Mouse (Mus musculus): ENCODE results near the gene Dennd1c.

GRCm38 (mm10) chr17:57041554-57041953 is 36.8 kb downstream of the Dennd1c start, which contains the start of gene Slc25a41:
- TF ChIP-seq CTCF (IDR thresholded peaks at IDR 0.05 in 2 of 3, conservative IDR thresholded peaks at IDR 0.05 in 1 of 3; ENCODE audit: control insufficient read depth in 1 of 3, insufficient read depth in 1 of 3, low read depth in 2 of 3, low read length in 3 of 3, poor library complexity in 1 of 3, severe bottlenecking in 1 of 3) (no peak), MEF2A (IDR thresholded peaks at IDR 0.05; ENCODE audit: extremely low read depth, insufficient replicate concordance, low read depth, low read length, poor library complexity, severe bottlenecking) (no peak), USF1 (IDR thresholded peaks at IDR 0.05; ENCODE audit: low read depth, low read length) (no peak), ZNF384 (IDR thresholded peaks at IDR 0.05; ENCODE audit: low read depth, low read length) (no peak), MXI1 (IDR thresholded peaks at IDR 0.05; ENCODE audit: low read depth, low read length) (no peak), BHLHE40 (IDR thresholded peaks at IDR 0.05; ENCODE audit: borderline replicate concordance, low read depth, low read length) (no peak), ZKSCAN1 (IDR thresholded peaks at IDR 0.05; ENCODE audit: low read depth, low read length) (no peak), MAZ (IDR thresholded peaks at IDR 0.05; ENCODE audit: low read depth, low read length) (no peak), SMC3 (IDR thresholded peaks at IDR 0.05; ENCODE audit: low read depth, low read length) (no peak), JUND (IDR thresholded peaks at IDR 0.05; ENCODE audit: low read depth, low read length) (no peak), POLR2AphosphoS2 (IDR thresholded peaks at IDR 0.05; ENCODE audit: low read length) (no peak), TCF12 (IDR thresholded peaks at IDR 0.05; ENCODE audit: low read depth, low read length) (no peak)

Measured in MEL (cell line).